Mouse (Mus musculus) E14TG2a.4 (cell line): ENCODE measurements around the gene Hes7.
A peak's percentile ranks its signal among the peaks of the same experiment; 100 is the strongest.

Experiments
- H3K27me3 ChIP-seq: 2 replicates; pipeline ENCODE4 v1.6.1; 2014; ENCODE audit warnings: low read length, control low read depth; ENCODE audit not compliant: insufficient read depth
- H3K36me3 ChIP-seq: 2 replicates; pipeline ENCODE4 v1.6.1; 2014; ENCODE audit warnings: low read length, control low read depth; ENCODE audit not compliant: insufficient read depth
- H3K4me1 ChIP-seq: replicated peaks from 2 replicates; pipeline ENCODE4 v1.6.1; 2014; ENCODE audit warnings: low read depth, low read length, control low read depth
- H3K4me3 ChIP-seq: replicated peaks from 2 replicates; pipeline ENCODE4 v1.5.1; 2014; ENCODE audit warnings: mild to moderate bottlenecking, low read length
- H3K9me3 ChIP-seq: 2 replicates; pipeline ENCODE4 v1.6.1; 2014; ENCODE audit warnings: low read length, control low read depth
- CTCF ChIP-seq: conservative IDR thresholded peaks from 2 replicates; pipeline ENCODE4 v1.5.1; 2014; ENCODE audit warnings: low read length
- NANOG ChIP-seq: IDR thresholded peaks from 2 replicates; pipeline ENCODE4 v1.6.1; 2014; ENCODE audit warnings: borderline replicate concordance, low read length, mixed read lengths
- POU5F1 ChIP-seq: IDR thresholded peaks from 2 replicates; pipeline ENCODE4 v1.6.1; 2014; ENCODE audit warnings: low read length, borderline replicate concordance

Gene Hes7

DNA sequence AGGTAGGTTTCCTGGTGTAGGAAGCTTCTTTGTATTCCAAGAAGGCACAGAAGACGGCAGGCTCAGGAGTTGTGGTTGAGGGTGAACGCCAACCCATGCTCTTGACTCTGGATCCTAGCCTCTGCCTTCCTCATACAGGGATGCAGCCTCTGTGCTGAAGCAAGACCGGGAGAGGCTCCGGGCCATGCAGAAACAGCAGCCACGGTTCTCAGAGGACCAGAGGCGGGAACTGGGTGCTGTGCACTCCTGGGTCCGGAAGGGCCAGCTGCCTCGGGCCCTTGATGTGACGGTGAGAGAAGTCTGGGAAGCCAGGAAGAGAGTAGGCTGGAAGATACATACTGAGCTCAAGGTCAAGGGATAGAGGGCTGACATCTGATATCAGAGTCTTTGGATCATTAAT lies 12.0 kb upstream of the Hes7 start:
- Histone ChIP-seq H3K9me3 (no peaks in the 10 kb centered on the region), H3K36me3 (peaks cover 63% of the 10 kb centered on the region), H3K4me3 (no peak overlapping the region), H3K27me3 (peaks cover 19% of the 10 kb centered on the region), H3K4me1 (peaks cover 46% of the 10 kb centered on the region)
- TF ChIP-seq NANOG = no peak

DNA sequence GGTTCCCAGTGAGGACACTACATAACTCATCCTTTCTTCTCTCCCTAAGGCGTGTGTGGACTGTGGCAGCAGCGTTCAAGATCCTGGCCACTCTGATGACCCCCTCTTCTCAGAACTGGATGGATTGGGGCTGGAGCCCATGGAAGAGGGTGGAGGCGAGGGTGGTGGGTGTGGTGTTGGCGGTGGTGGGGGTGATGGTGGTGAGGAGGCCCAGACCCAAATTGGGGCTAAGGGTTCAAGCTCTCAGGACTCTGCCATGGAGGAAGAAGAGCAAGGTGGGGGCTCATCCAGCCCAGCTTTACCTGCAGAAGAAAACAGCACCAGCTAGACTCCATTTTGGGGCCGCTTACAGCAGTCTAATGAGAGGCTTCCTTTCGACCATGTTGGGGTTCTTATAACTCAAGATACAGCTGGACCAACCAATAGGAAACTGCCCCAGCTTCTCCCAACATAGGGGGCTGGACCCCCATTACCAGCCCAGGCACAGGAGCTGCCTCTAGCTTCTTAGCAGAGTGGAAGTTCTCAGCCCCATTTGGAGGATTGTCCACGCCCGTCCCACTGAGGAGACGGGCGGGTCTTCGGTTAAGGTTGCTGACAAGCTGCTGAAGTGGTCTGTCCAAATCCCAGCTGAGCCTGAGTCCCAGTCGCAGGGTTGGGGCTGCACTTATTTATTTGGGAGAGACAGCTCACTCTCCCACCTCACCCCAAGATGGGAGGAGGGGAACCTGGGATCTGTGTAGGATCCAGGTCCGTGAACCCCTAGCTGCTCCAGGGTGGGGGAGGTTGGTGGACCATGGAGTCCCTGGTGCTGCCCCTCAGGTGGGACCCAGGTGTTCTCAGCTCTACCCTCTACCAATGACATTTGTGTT lies 10.9 kb upstream of the Hes7 start:
- Histone ChIP-seq H3K4me1 (peaks cover 42% of the 10 kb centered on the region), H3K9me3 (no peaks in the 10 kb centered on the region), H3K4me3 (peak overlapping the region; percentile 76), H3K27me3 (peaks cover 29% of the 10 kb centered on the region), H3K36me3 (peaks cover 52% of the 10 kb centered on the region)
- TF ChIP-seq POU5F1 (no peak), NANOG (no peak), CTCF (no peak)

DNA sequence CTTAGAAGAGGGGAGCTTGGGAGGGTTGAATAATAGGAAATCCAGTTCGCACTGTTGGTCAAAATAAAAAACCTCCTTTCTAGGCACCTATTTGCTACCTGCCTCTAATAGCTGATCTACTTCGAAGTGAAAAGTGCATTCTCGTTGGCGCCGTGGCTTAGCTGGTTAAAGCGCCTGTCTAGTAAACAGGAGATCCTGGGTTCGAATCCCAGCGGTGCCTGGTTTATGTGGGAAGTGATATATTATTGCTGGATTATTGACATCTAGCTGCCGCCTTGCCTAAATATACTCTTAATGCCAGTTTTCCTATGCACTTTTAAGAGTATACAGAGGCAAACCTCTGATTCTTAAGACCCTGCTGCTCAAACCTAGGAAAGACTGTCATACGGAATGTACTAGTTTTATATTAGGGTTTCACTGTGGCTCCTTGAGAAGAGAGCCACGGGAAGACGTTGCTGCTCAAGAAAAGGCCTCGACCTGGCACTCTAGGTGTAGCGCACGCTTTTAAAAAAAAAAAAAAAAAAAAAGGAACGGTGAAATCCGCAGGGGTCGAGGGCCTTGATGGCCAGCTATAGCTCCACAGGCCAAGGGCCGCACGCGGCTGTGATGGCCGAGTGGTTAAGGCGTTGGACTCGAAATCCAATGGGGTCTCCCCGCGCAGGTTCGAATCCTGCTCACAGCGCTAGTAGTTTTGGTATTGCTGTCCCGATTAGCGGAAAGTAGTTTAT lies 9.7 kb upstream of the Hes7 start:
- peaks cover 41% of the 10 kb centered on the region for H3K27me3 ChIP-seq
- peak overlapping the region; percentile 76 for H3K4me3 ChIP-seq
- H3K36me3 ChIP-seq = peaks cover 40% of the 10 kb centered on the region
- peaks cover 37% of the 10 kb centered on the region for H3K4me1 ChIP-seq
- TF ChIP-seq CTCF (no peak), NANOG (no peak), POU5F1 (no peak)
- H3K9me3 ChIP-seq = no peaks in the 10 kb centered on the region

DNA sequence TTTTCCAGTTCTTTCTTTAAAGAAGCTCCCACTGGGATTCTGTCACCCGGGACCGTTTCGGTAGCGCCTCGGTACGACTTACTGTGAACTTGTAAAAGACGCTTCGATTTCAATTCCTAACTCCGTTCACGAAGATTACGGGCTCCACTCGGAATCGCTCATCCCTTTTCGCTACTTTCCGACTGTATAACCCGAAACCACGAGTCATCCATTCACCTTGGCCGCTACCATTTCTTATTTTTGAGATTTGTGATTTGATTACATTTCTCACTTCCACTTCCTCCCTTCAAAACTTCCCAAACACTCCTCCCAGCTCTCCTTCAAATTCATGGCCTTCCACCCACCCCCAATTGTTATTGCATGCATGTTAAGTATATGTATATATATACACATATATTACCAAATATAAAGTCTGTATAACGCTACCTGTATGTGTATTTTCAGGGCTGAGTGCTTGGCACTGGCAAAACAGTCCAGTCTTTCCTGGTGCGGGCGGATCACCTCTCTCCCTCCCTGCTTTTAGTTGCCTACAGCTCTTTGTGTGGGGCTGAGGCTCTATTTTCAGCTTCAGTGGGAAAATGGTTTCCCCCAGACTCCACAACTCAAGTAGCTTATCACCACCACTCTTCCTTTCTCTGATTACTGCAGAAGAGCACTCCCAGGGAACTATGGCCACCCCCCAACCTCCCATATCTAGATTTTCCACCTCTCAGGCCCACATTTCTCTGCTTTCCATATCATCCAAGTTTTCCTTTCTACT lies 9.0 kb upstream of the Hes7 start:
- Histone ChIP-seq H3K4me1 (peaks cover 32% of the 10 kb centered on the region), H3K9me3 (no peaks in the 10 kb centered on the region), H3K4me3 (peak overlapping the region; percentile 76), H3K36me3 (peaks cover 33% of the 10 kb centered on the region), H3K27me3 (peaks cover 49% of the 10 kb centered on the region)
- TF ChIP-seq NANOG (no peak), POU5F1 (no peak), CTCF (no peak)

DNA sequence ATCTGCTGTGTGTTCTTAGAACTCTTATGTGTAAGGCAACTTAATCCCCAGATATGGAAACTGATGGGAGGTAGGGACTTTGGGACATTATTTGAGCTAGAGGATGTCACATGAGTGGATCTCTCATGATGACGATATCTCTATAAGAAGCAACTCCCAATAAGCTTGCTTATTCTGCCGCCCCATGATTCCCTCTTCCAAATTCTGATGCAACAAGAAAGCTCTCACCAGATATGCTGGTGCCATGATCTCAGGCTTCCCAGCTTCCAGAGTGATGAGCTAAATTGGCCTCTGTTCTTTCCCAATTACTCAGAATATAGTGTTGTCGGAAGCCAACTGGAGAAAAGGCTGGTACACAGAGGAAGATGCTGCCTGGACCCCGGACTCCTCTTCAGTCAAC lies 8.3 kb upstream of the Hes7 start:
- TF ChIP-seq POU5F1 = no peak
- TF ChIP-seq NANOG = no peak
- TF ChIP-seq CTCF = no peak
- Histone ChIP-seq H3K4me1 (peaks cover 30% of the 10 kb centered on the region), H3K36me3 (peaks cover 28% of the 10 kb centered on the region), H3K9me3 (no peaks in the 10 kb centered on the region), H3K27me3 (peaks cover 55% of the 10 kb centered on the region), H3K4me3 (no peak overlapping the region)

- H3K4me3 ChIP-seq = no peak overlapping the region
- peaks cover 34% of the 10 kb centered on the region for H3K4me1 ChIP-seq
- peaks cover 6% of the 10 kb centered on the region; the same call in 1 of the 2 replicates for H3K36me3 ChIP-seq
- H3K27me3 ChIP-seq = peaks cover 73% of the 10 kb centered on the region
- H3K9me3 ChIP-seq = no peaks in the 10 kb centered on the region
- TF ChIP-seq CTCF (no peak), NANOG (no peak), POU5F1 (no peak)
Observed at GRCm38 (mm10) chr11:69114018-69114417, 6.2 kb upstream of the Hes7 start.

DNA sequence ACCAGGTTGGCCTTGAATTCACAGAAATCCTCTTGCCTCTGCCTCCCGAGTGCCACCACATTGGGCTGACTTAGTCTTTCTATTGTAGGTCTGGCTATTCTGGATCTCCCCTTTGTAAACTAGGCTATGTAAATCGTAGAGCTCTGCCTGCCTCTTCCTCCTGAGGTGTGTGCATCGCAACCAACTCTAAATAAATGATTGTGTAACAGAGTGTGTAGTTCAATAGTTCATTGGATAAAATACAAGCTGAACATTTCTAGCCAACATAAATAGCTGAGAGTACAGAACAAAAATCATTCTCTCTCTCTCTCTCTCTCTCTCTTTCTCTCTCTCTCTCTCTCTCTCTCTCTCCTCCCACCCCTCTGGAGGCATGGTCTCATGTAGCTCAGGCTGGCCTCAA lies 5.6 kb upstream of the Hes7 start:
- H3K4me3 ChIP-seq = no peak overlapping the region
- TF ChIP-seq POU5F1 = no peak
- TF ChIP-seq CTCF = no peak
- no peak for TF ChIP-seq NANOG
- H3K36me3 ChIP-seq = 0 out of 2 replicates have a peak, but pooled peaks cover under 1% of the 10 kb centered on the region
- peaks cover 34% of the 10 kb centered on the region for H3K4me1 ChIP-seq
- no peaks in the 10 kb centered on the region for H3K9me3 ChIP-seq
- H3K27me3 ChIP-seq = peaks cover 79% of the 10 kb centered on the region

DNA sequence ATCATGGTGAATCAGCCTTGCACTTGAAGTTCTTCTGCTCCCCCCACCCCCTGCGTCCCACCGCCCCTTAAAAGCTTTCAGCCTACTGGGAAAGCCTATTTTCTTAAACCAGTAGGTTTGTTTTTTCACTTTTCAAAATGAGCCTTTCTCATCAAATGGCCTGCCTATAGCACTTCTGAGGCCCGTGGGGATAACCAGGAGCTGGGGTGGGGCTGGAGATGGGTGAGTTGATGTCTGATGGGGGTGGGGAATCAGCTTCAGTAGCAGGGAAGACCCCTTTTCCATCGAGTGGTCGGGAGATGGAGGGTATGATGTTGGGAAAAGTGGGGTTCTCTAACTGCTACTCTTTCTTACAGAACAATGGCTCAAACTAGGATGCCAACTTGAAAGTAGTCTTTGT lies 3.4 kb upstream of the Hes7 start:
- H3K9me3 ChIP-seq = no peaks in the 10 kb centered on the region
- peaks cover 97% of the 10 kb centered on the region for H3K27me3 ChIP-seq
- no peak overlapping the region for H3K4me3 ChIP-seq
- TF ChIP-seq CTCF = no peak
- TF ChIP-seq POU5F1 = no peak
- TF ChIP-seq NANOG = no peak
- no peaks in the 10 kb centered on the region for H3K36me3 ChIP-seq
- peaks cover 46% of the 10 kb centered on the region for H3K4me1 ChIP-seq
